Mouse (Mus musculus) midbrain, embryonic 16.5 days (tissue): ENCODE results near the gene Tmem81. TPM values are rescaled to one million over a fixed set of nuclear protein-coding genes. Genes with fewer than 3 reads are reported as not detected.
"Not testable (repeated sequence)": the region's sequence is repeated elsewhere in the genome, so short reads cannot be mapped to it uniquely, and the experiment has no call there.

Experiments
- ATAC-seq: fragments of 200-750 bp; cut with Nextera tagmentation; 2 replicates; pipeline ENCODE4 v1.8.0; 2017; ENCODE audit warnings: moderate TSS enrichment
- H3K27ac ChIP-seq: fragments of 300-500 bp; sonication (generic); 2 replicates; pipeline ENCODE4 v1.5.1; 2014; ENCODE audit warnings: mild to moderate bottlenecking, low read length, mixed read lengths
- H3K27me3 ChIP-seq: fragments of 300-500 bp; sonication (generic); 2 replicates; pipeline ENCODE4 v1.6.1; 2014; ENCODE audit warnings: low read depth, low read length, mixed read lengths; ENCODE audit not compliant: control insufficient read depth, insufficient read depth
- H3K36me3 ChIP-seq: fragments of 300-500 bp; sonication (generic); 2 replicates; pipeline ENCODE4 v1.6.1; 2014; ENCODE audit warnings: mild to moderate bottlenecking, low read length, moderate library complexity, mixed read lengths; ENCODE audit not compliant: control insufficient read depth, insufficient read depth
- H3K4me1 ChIP-seq: fragments of 300-500 bp; sonication (generic); 2 replicates; pipeline ENCODE4 v1.6.1; 2014; ENCODE audit warnings: mild to moderate bottlenecking, low read length, mixed read lengths; ENCODE audit not compliant: control insufficient read depth, insufficient read depth
- H3K4me2 ChIP-seq: fragments of 300-500 bp; sonication (generic); 2 replicates; pipeline ENCODE4 v1.6.1; 2014; ENCODE audit warnings: mild to moderate bottlenecking, low read length, mixed read lengths
- H3K4me3 ChIP-seq: fragments of 300-500 bp; sonication (generic); 2 replicates; pipeline ENCODE4 v1.5.1; 2014; ENCODE audit warnings: low read depth, mild to moderate bottlenecking, low read length, moderate library complexity, mixed read lengths
- H3K9ac ChIP-seq: fragments of 300-500 bp; sonication (generic); 2 replicates; pipeline ENCODE4 v1.6.1; 2014; ENCODE audit warnings: low read depth, low read length, mixed read lengths
- H3K9me3 ChIP-seq: fragments of 300-500 bp; sonication (generic); replicated peaks from 2 replicates; pipeline ENCODE4 v1.6.1; 2014; ENCODE audit warnings: mild to moderate bottlenecking, low read length, mixed read lengths; ENCODE audit not compliant: control insufficient read depth, poor library complexity, severe bottlenecking
- WGBS: fragments of 180-500 bp; shearing (Covaris S2); extraction: QIAGEN DNeasy Blood & Tissue Kit; methylation state at CpG from one replicate; pipeline ENCODE4 v1.1.7; 2014; 5-methylcytosine and 5-hydroxymethylcytosine counted together
- polyA plus RNA-seq: library from polyadenylated mRNA; unstranded; fragments of >200 nt; fragmentation: Nextera tagmentation; extraction: Ambion mirVana; gene quantifications from 2 replicates; pipeline ENCODE4 v1.2.1, GENCODE M21; 2015

Gene Tmem81
- polyA plus RNA-seq: 0.81 and 1.3 TPM in 2 replicates

DNA sequence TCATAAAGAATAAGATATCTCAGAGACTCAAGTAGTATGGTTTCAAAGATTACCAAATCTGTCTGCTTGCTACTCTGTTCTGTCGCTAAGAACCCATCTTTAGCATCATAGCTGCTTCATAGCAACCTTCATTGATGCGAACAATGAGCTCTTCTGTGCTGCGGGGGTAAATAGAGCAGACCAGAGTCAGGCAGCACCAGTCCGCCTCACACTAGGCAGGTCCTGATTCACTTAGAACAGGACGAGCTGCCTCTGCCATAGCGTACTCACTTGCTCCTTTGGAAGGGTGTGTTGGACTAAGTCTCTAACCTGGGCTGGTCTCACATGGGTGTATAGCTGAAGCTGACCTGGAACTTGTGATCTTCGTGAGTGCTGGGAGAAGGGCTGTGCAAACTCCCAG lies at the start of gene Tmem81:
TSS of gene Tmem81 (plus strand) at position 173 of the 400 bp plus-strand sequence.
- 84% methylated on average over 7 of the region's 7 CpGs for WGBS
- Histone ChIP-seq H3K9me3 (no peaks in the 10 kb centered on the region), H3K4me1 (no peaks in the 10 kb centered on the region), H3K4me3 (no peak within 1 kb of the TSS), H3K9ac (no peak within 1 kb of the TSS), H3K4me2 (no peak within 1 kb of the TSS), H3K27me3 (no peaks in the 10 kb centered on the region), H3K36me3 (peaks cover 9% of the 10 kb centered on the region), H3K27ac (peak within 1 kb of the TSS; percentile 28; the same call in 1 of the 2 replicates)
- no peak for ATAC-seq

DNA sequence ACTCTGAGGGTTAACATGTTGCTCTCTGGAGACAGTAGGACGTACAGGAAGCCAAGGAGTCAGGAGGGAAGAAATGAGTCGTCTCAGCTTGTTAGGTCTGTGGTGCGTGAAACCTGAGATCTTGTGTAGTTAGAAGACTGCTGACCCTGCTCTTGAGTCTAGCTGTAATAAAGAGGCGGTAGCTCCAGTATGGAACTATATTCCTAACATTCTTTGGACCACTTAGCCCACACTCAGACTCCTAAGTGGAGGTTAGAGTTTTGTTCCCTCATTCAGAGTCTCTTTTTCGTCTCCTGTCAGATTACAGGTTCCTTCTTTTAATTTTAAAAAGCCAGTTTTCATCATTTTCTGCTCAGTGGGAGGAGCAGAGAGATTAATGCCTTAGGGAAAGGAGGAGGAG lies 41.4 kb upstream of the Tmem81 start:
- H3K4me3 ChIP-seq: no peak overlapping the region
- H3K9ac ChIP-seq: no peak overlapping the region
- no peak overlapping the region for H3K4me2 ChIP-seq
- H3K36me3 ChIP-seq: peaks cover 17% of the 10 kb centered on the region
- no peaks in the 10 kb centered on the region for H3K4me1 ChIP-seq
- 90% methylated on average over 5 of the region's 5 CpGs for WGBS
- H3K9me3 ChIP-seq: no peaks in the 10 kb centered on the region
- no peak overlapping the region for H3K27ac ChIP-seq
- no peak for ATAC-seq
- H3K27me3 ChIP-seq: no peaks in the 10 kb centered on the region

DNA sequence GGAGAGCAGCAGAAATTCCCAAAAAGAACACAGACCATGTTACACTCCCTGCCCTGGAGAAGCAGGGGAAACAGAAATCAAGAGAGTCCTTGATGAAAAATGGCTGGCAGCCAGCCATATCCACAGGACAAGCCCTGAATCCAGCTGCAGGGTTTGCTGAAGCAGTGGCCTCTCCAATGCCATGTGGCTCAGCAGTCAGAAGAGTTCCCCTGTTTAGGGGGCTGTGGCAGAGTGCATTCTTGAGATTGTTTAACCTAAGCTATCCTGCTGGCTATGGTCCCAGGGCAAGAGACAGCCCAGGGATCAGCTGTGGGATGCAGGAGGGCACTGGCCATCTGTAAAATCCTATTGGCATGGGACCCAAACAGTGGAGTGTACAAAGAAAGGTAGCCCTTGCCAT lies 37.1 kb upstream of the Tmem81 start:
- H3K9me3 ChIP-seq: no peaks in the 10 kb centered on the region
- ATAC-seq: no peak
- H3K4me1 ChIP-seq: no peaks in the 10 kb centered on the region
- H3K4me2 ChIP-seq: no peak overlapping the region
- H3K9ac ChIP-seq: no peak overlapping the region
- H3K27ac ChIP-seq: no peak overlapping the region
- no peak overlapping the region for H3K4me3 ChIP-seq
- peaks cover 7% of the 10 kb centered on the region for H3K36me3 ChIP-seq
- no peaks in the 10 kb centered on the region for H3K27me3 ChIP-seq

DNA sequence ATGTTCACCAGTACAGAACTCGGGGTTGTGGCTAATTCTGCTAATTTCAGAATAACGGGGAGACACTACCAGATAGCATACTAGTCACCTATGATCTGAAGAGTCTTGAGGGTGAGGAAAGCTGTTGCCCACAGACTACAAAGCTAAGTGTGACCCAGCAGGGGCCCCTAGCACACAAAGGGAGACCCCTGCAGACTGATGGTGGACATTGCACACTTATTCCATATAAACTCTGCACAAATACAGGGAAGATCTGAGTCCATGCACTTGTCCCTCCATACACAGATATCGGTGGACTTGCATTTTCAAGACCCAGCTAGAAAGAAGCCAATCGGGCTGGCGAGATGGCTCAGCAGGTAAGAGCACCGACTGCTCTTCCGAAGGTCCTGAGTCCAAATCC lies 36.5 kb upstream of the Tmem81 start:
- H3K4me1 ChIP-seq: no peaks in the 10 kb centered on the region
- H3K36me3 ChIP-seq: peaks cover 2% of the 10 kb centered on the region
- H3K9ac ChIP-seq: no peak overlapping the region
- ATAC-seq: no peak
- no peak overlapping the region for H3K4me3 ChIP-seq
- no peak overlapping the region for H3K27ac ChIP-seq
- 91% methylated on average over 7 of the region's 7 CpGs for WGBS
- H3K4me2 ChIP-seq: no peak overlapping the region
- H3K9me3 ChIP-seq: no peaks in the 10 kb centered on the region
- H3K27me3 ChIP-seq: no peaks in the 10 kb centered on the region

DNA sequence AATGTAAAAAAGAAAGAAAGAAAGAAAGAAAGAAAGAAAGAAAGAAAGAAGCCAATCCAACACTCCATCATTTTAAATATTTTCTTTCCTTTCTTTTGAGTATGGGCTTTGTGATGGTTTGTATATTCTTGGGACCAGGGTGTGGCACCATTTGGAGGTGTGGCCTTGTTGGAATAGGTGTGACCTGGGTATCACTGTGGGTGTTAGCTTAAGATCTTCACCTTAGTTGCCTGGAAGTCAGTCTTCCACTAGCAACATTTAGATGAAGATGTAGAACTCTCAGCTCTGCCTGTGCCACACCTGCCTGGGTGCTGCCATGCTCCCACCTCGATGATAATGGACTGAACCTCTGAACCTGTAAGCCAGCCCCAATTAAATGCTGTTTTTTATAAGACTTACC lies 36.0 kb upstream of the Tmem81 start:
- not testable (repeated sequence) for H3K4me2 ChIP-seq, H3K36me3 ChIP-seq, ATAC-seq, H3K27me3 ChIP-seq, H3K27ac ChIP-seq, H3K9me3 ChIP-seq, H3K4me3 ChIP-seq, H3K9ac ChIP-seq, H3K4me1 ChIP-seq
- 89% methylated on average over 1 of the region's 1 CpGs for WGBS

DNA sequence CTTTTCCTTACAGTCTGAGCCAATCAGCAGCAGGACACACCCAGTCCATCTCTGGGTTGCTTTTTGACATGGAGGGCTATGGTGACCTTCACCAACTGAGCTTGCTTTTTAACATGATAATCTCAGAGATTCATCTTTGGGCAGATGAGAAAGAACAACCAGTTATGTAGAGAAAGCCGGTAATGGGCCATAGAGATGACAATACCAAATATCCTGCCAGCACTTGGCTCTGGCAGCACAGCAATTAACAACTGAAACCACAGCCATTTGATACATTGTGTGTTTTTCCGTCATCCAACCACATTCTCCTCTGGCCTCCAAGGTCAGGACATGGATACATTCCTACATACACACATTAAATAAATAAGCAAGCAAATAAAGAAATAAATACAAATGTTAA lies 35.0 kb upstream of the Tmem81 start:
- Histone ChIP-seq H3K9ac (no peak overlapping the region), H3K4me1 (peaks cover 4% of the 10 kb centered on the region), H3K27ac (no peak overlapping the region), H3K9me3 (no peaks in the 10 kb centered on the region), H3K4me2 (no peak overlapping the region), H3K4me3 (no peak overlapping the region), H3K27me3 (no peaks in the 10 kb centered on the region), H3K36me3 (peaks cover 2% of the 10 kb centered on the region; the same call in 1 of the 2 replicates)
- ATAC-seq: no peak
- WGBS: 93% methylated on average over 2 of the region's 2 CpGs

DNA sequence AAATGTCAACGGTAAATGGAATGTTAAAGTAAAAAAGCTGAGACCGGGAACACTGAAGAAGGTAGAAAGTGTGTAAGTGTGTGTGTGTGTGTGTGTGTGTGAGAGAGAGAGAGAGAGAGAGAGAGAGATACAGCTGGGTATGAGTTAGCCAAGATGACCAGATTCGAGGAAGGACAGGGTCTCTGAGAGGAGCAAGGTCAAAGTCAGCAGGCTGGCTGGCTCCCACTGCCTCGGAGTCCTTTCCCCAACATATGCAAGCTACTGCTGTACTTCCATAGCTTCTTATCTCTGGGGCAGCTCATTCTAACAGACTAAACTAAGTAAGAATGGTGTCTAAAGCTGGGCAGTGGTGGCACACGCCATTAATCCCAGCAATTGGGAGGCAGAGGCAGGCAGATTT lies 34.5 kb upstream of the Tmem81 start:
- no peak overlapping the region for H3K4me2 ChIP-seq
- H3K4me1 ChIP-seq: peaks cover 5% of the 10 kb centered on the region
- no peak overlapping the region for H3K27ac ChIP-seq
- ATAC-seq: no peak
- no peaks in the 10 kb centered on the region for H3K27me3 ChIP-seq
- H3K36me3 ChIP-seq: peaks cover 2% of the 10 kb centered on the region; the same call in 1 of the 2 replicates
- no peak overlapping the region for H3K9ac ChIP-seq
- H3K4me3 ChIP-seq: no peak overlapping the region
- H3K9me3 ChIP-seq: no peaks in the 10 kb centered on the region
- 91% methylated on average over 5 of the region's 5 CpGs for WGBS

DNA sequence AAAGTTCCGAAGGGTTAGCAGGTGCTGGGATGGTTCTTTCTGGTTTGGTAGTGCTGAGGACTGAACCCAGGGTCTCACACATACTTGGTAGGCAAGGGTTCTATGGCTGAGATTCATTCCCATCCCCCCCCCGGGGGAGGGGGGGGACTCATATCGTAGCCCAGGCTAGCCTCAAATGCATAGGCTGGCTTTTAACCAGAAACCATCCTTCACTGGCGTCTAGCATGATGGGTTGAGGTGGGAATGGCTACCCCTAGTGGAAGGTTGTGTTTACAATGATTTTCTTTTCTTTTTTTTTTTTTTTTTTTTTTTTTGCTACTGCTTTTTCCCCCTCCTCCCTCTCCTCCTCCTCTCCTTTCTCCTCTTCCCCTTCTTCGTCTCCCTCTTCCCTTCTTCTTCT lies 33.5 kb upstream of the Tmem81 start:
- no peak overlapping the region for H3K27ac ChIP-seq
- no peak overlapping the region for H3K4me3 ChIP-seq
- peaks cover 6% of the 10 kb centered on the region for H3K4me1 ChIP-seq
- H3K27me3 ChIP-seq: no peaks in the 10 kb centered on the region
- H3K36me3 ChIP-seq: no peaks in the 10 kb centered on the region
- no peak overlapping the region for H3K9ac ChIP-seq
- no peak for ATAC-seq
- WGBS: 56% methylated on average over 5 of the region's 5 CpGs
- no peaks in the 10 kb centered on the region for H3K9me3 ChIP-seq
- no peak overlapping the region for H3K4me2 ChIP-seq

DNA sequence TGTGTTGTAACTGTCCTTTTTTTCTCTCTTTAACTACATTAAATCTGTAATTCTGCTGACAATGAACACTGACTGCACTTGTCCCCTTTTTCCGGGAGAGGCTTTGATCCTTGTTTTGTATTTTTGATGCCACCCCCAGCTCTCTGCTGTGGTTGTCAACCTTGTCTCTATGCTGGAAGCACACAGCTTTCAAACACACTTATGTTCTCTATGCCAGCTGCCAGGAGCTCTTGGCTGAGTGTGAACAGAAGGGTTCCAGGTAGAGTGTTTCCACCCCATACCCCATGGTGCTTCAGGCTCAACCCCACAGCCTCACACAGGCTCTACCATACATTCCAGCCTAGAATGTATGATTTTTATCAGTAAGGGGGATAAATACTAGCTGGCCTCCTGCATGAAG lies 31.5 kb upstream of the Tmem81 start:
- no peak for ATAC-seq
- Histone ChIP-seq H3K36me3 (no peaks in the 10 kb centered on the region), H3K27me3 (no peaks in the 10 kb centered on the region), H3K9ac (no peak overlapping the region), H3K27ac (no peak overlapping the region), H3K4me2 (no peak overlapping the region), H3K4me1 (peaks cover 18% of the 10 kb centered on the region), H3K9me3 (no peaks in the 10 kb centered on the region), H3K4me3 (no peak overlapping the region)
- WGBS: 78% methylated on average over 1 of the region's 1 CpGs

DNA sequence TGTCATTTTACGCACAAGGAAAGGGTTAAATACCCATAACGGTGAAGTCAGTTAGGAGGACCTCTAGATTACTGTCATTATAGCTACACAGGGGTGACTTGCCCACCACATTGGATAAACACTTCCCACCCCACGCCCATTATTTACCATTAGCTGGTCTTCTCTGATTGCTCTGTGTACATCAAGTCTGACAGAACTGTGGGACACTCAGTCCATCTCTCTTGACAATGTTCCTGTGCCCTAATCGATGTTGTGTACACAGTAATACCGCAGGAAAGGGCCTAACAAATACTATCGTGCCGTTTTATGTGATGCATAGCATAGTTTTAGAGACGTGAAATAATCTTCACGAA lies 29.5 kb upstream of the Tmem81 start:
- Histone ChIP-seq H3K9me3 (no peaks in the 10 kb centered on the region), H3K36me3 (no peaks in the 10 kb centered on the region), H3K27me3 (no peaks in the 10 kb centered on the region), H3K4me3 (peak overlapping the region; percentile 85), H3K4me2 (peak overlapping the region; percentile 89), H3K27ac (peak overlapping the region; percentile 75), H3K9ac (peak overlapping the region; percentile 81), H3K4me1 (peaks cover 18% of the 10 kb centered on the region)
- WGBS: 6% methylated on average over 9 of the region's 9 CpGs
- ATAC-seq: peak; percentile 61
